Mouse (Mus musculus) bone marrow macrophage, adult 2 months (primary cell): ENCODE measurements around the gene Dlx3.

ENCODE experiments used
- CTCF ChIP-seq: IDR thresholded peaks from 2 replicates; pipeline ENCODE4 v1.5.1; 2012; ENCODE audit warnings: low read depth, mild to moderate bottlenecking, low read length, moderate library complexity
- POLR2A ChIP-seq: IDR thresholded peaks from 2 replicates; pipeline ENCODE4 v1.6.1; 2012; ENCODE audit warnings: mild to moderate bottlenecking, low read depth, low read length, borderline replicate concordance

GRCm38 (mm10) chr11:95088857-95089779 lies 30.8 kb upstream of the Dlx3 start:
- TF ChIP-seq CTCF: no peak
- no peak for TF ChIP-seq POLR2A
